Mouse (Mus musculus) frontal cortex, postnatal 14 days (tissue): Measurements from ENCODE around the gene Hes3.

Experiments used
- DNase-seq, 2 experiments: peaks; one replicate each; pipeline ENCODE4 v3.0.0; 2022; ENCODE audit warnings: low spot score in 2 of 2

Hes3 gene

DNA sequence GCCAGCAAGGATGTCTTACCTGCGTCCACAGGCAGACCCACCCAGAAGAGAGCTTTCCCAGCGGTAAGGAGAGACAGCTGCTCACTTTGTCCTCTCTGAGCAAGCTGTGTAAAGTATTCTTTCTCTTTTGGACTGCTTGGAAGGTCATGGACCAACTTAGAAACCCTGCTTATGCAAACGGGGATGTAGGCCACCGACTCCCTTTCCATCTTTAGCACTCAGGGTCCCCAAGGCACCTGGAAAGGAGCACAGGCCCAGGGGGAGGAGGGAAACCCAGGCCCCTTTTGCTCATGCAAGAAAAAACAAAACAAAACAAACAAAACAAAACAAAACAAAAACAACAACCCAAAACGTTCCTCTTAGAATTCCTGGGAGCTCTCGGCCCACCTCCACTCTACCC lies at the start of gene Hes3:
TSS of gene Hes3 (minus strand) at position 101 of the 400 bp plus-strand sequence.
- no peak for DNase-seq

DNA sequence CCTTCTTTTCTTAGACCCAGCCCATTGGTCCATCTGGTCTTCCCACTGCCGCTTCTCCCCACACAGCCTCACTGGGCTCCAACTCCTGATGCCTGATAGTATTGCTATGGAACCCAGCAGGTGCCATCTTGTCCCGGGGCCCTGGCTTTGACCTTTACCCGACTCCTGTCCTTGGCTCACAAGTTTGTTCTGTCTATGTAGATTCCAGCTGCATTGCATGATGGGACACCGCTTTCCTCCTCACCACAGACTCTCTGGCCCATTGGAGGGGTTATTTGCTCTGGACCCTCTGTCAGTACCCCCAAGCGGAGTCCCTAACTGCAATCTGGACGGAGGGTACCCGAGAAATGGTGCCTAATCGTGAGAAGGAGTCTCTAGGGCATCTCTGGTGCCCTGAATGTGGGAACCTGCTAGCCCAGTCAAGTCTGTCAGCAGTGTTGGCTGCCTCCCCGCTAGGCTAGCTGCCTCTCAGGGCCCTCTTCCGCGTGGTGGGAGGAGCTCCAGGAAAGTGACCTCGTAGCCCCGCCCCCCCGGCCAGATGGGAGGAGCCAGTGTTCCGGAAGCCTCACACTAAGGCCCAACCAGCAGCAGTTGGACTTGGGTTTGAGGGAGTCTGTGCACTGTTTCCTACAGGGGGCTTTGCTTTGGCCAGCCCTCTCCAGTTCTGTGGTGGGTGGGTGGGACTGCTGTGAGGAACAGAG lies 49.3 kb upstream of the Hes3 start:
- DNase-seq: no peak

DNA sequence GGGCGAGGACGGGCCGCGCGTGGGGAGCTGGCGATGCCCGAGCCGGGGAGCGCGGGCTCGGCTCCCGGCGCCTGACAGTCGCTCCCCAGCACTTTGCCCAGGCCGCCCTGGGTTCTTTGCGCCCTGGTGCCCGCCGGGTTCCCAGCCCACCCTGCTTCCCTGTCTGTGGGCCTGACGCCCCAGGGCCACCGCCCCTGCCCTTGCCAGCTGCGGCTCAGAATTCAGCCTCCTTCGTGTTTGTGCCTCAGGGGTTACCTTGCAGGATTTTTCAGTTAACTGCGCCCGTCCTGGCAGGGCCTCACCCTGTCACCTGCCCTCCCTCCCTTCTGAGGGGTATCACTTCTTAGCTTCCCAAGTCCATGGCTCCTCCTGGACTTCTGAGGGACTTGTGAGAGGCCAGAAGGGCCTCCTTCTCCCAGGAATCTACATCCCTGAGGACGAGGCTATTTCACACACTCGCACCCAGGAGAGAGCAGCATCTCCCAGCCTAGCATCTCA lies 47.9 kb upstream of the Hes3 start:
- no peak for DNase-seq

DNA sequence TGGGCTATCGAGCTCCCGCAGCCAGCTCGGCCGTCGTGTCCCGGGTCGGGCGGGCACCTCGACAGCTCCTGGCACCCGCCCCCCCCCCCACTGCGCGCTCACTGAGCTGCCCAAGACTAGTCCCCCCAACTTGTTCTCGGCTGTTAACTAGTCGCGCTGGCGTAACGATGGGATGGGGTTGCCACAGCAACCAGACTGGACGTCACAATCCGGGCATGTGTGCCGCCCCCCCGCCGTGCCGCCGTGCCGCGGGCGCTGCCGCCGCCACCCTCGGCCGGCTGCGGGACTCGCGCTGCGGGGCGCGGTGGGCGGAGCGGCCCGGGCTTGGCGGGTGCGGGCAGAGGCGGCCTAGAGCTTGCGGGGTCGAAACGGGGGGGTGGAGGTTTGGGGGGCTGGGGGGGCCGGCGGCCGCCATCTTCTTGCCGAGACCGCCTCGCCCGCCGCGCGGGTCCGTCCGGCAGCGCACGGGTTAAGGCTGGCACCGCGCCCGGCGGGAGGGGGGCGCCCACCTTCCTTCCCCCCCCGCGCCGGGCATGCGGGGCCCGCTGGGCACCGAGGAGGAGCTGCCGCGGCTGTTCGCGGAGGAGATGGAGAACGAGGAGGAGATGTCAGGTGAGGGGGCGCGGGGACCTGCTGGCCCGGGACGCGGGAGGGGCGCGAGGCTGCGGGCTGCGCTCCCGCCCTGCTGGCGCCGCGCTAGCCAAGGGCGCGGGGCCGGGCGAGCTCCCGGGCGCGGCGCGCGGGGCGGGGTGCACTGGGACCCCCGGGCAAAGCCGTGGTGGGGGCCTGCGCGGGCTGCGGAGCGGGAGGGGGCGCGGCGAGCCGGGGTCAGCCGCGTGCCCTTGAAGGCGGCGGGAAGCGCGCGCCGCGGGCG lies 47.2 kb upstream of the Hes3 start, which contains the start of gene Chd5:
TSS of gene Chd5 (plus strand) at position 233 of the 874 bp plus-strand sequence.
- DNase-seq: no peak

DNA sequence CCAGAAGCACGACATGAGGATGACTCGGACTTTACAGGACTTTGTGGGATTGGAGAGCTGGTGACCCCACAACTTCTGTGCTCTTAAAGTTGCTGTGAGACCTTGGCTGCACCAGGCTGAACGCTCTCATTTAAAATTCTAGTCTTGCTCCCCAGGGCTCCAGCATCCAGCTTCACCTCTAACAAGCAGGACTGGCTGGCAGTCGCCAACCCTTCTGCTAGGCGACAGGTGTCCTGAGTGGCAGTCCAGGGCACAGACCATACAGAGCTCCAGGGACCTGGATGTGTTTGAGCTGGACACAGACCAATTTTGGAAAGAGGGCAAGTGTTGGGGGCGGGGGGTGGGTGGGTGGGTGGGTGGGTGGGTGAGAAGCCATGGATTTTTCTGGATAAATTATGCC lies 46.3 kb upstream of the Hes3 start:
- DNase-seq: no peak

DNA sequence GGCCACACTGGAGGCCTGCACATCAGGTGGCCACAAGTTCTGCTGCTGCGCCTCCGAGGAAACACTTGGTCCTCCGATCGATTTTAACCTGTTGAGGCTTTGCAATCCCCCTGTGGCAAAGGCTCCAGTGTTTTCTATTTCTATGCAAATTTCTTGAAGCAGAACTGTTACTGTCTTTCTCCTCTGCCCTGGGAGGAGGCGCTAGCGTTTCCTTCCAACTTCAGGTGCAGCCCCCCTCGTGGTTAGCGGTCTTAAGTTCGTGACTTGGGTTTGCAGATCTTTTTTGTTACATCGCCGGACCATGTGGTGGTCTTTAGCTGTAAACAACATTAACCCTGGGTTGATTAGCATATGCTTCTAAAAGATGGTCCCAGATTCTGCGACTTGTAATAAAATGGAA lies 42.1 kb upstream of the Hes3 start:
- no peak for DNase-seq

GRCm38 (mm10) chr4:152332952-152333351 lies 41.5 kb upstream of the Hes3 start:
- DNase-seq: peak in 1 of 2 experiments; percentile 74

DNA sequence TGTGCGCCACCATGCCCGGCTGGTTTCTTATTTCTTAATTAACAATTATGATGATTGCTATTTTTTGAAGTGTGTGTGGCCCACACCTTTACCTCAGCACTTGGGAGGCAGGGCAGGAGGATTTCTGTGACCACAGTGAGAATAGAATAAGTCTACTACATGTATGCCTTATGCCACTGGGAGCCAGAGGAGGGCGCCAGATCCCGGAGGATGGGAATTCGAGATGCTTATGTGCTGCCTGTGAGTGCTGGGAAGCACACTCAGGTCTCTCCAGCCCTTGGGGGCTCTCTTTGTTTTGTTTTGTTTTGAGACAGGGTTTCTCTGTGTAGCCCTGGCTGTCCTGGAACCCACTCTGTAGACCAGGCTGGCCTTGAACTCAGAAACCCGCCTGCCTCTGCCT lies 37.2 kb upstream of the Hes3 start:
- DNase-seq: no peak

- DNase-seq: no peak
These were observed 35.1 kb upstream of the Hes3 start for GRCm38 (mm10) chr4:152326543-152326942.

DNA sequence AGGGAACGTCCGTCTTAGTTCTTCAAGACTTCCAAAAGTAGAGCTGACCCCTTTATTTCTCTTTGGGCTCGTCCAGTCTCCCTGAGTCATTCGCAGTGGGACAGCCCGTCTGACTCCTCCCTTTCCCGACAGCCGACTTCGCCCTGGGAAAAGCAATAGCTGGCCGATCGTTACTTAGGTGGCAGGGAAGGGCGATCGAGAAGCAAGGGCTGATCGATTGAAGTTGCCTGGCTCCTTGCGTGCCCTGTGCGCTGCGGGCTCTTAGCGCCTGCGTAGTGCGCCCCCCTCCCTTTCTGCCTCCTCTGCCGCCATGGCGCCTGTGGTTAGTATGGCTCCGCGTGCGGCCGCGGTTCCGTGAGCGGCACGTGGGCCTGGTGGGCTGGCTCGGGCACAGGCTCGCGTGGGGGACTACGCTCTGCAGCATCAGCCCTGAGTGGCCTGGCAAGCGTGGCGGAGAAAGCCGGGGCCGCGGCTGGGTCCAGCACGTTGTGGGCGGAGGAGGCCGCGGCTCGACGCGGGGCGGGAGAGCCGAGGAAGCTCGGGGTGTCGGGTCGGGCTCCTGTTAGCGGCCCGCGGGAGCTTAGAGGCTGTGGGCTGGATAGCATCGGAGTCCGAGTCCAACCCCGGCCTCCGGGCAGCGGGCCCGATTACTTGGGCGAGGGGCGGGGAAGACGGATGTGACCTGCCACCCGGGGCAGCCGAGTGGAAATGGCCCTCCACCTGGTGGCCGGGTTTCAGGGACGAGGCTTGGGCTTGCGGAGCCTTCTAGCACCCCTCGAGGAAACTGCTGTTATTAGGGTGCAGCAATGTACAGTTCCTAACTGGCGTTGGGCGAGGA lies 34.3 kb upstream of the Hes3 start, which contains the start of gene Rpl22:
TSS of gene Rpl22 (plus strand) at position 169 of the 838 bp plus-strand sequence.
- DNase-seq: peak; percentile 91 to 93

DNA sequence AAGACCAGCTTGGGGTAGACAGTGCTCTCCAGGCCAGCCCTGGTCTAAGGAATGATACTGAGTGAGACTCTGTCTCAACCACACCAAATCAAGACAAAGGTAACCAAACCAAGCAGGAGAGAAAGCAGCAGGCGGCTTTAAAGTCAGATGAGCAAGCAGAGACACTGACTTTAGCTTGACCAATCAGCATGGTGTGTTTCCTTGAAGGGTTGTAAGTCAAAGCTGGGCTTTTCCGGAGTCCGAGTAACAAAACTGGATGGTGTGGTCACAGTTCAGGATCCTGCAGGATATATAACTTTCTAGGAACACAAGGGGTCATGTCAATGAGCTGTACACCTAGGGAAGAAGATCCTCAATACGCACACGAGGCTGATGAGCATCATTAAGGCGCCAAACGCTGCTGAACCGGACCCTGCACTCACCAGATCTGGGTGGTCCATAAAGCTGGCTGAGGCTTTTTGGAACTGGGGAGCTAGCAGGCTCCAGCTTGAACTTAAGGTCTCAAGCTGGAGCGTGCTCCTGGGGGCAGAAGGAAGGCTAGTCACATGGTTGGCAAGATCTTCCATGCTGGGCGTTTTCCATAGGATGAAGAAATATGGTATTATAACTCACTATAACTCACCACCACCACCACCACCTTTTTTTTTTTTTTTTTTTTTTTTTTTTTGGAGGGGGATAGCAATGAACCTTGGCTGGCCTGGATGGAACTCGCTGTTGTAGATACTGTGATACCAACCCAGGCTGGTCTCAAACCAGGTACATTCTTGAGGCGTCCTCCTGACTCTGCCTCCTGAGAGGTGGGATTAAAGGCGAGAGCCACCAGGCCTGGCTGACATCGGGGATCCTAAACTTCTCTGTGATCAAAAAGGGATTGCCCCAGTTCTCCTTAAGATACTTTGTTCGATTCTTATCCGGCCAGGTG lies 33.4 kb upstream of the Hes3 start:
- no peak for DNase-seq

- DNase-seq: no peak
These were observed 30.0 kb upstream of the Hes3 start for GRCm38 (mm10) chr4:152321464-152321863.

- no peak for DNase-seq
These were observed 27.2 kb upstream of the Hes3 start, which contains the start of gene Rnf207 for GRCm38 (mm10) chr4:152318517-152319234. Gene Rnf207, minus strand, starts transcription at chr4:152318993.

- DNase-seq: no peak
These were observed 26.2 kb upstream of the Hes3 start for GRCm38 (mm10) chr4:152317631-152318033.

DNA sequence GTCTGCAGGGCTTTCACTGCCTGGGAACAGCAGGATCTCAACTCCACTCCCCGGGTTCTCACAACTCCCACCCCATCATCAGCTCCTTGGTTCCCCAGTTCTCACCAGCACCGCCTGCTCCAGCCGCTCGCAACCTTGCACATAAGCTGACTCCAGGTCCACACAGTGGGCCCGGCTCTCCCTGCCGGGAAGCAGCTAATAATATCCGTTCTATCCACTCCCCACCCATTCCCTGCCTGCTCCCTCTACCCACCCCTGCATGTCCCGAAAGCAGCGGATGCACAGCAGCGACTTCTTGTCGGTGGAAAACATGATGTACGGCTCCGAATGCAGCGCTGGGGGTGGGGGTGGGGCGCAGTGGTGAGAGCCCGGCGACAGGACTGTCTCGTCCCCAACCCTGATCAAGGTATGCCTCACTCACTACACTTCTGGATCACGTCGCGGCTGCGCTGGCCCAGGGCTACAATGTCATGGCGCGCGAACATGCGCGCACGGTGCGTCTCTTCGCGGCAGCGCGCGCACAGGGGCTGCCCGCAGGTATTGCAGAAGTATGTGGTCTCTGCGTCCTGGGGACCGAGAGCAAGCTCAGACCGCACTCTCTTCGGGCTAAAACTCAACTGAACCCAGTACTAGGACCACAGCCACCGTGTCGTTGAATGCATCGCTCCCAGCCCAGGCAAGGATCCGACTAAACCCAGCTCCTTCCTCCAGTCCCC lies 24.2 kb upstream of the Hes3 start:
- DNase-seq: no peak

- DNase-seq: no peak
These were observed 22.5 kb upstream of the Hes3 start for GRCm38 (mm10) chr4:152313934-152314333.

GRCm38 (mm10) chr4:152313211-152313632 lies 21.8 kb upstream of the Hes3 start:
- DNase-seq: no peak

DNA sequence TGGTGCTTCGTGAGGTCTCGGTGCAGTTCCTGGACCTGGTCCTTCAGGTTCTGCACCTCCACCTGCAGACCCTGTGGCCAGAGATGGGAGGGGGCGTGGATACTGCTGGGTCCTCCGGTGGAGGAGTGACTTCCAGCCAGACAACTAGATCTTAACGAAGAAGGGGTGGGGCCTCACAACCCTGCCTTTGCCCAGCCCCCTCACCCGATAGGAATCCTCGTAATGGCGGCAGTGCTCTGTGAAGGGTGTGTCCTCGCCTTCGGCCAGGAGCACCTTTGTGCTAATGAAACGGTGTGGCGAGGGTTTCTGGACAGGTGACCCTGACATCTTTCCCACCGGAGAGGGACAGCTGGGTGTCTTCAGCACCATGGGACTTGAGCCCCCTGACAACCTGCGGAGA lies 20.7 kb upstream of the Hes3 start:
- no peak for DNase-seq

GRCm38 (mm10) chr4:152307542-152307941 lies 16.1 kb upstream of the Hes3 start:
- DNase-seq: no peak
